Mouse (Mus musculus): ENCODE results near the gene Rtbdn.
"Not testable (repeated sequence)": the region's sequence is repeated elsewhere in the genome, so short reads cannot be mapped to it uniquely, and the experiment has no call there.

Rtbdn gene

GRCm38 (mm10) chr8:84946528-84947240, at the start of gene Rtbdn:
Gene Rtbdn (plus strand): TSS chr8:84946991.
- in situ Hi-C loops (cut with MboI, MseI), result no loop called here

GRCm38 (mm10) chr8:84901071-84901470, 45.7 kb upstream of the Rtbdn start:
- in situ Hi-C loops (cut with MboI, MseI), result loop anchor here (5.0 kb wide), 1 partner anchor 54 kb away; the partner anchor contains the start of gene Calr

- in situ Hi-C loops (cut with MboI, MseI), result loop anchor here (5.0 kb wide), 1 partner anchor 54 kb away; the partner anchor contains the start of gene Calr
These were observed 45.0 kb upstream of the Rtbdn start, which contains the start of gene Klf1 for GRCm38 (mm10) chr8:84901752-84902151. Gene Klf1 (plus strand): TSS chr8:84901928.

- in situ Hi-C loops (cut with MboI, MseI), result loop anchor here (5.0 kb wide), 1 partner anchor 55 kb away; the partner anchor contains the start of gene Calr
These were observed 44.3 kb upstream of the Rtbdn start for GRCm38 (mm10) chr8:84902367-84902919.

GRCm38 (mm10) chr8:84902920-84903661, 43.7 kb upstream of the Rtbdn start:
- in situ Hi-C loops (cut with MboI, MseI), result loop anchor here (5.0 kb wide), 1 partner anchor 56 kb away; the partner anchor contains the start of gene Calr

- in situ Hi-C loops (cut with MboI, MseI), result loop anchor here (5.0 kb wide), 1 partner anchor 57 kb away; the partner anchor contains the start of gene Calr
These were observed 42.4 kb upstream of the Rtbdn start for GRCm38 (mm10) chr8:84904351-84904750.

- in situ Hi-C loops (cut with MboI, MseI), result no loop called here
These were observed 39.8 kb upstream of the Rtbdn start for GRCm38 (mm10) chr8:84907037-84907436.

- in situ Hi-C loops (cut with MboI, MseI), result no loop called here
These were observed 39.3 kb upstream of the Rtbdn start for GRCm38 (mm10) chr8:84907493-84907892.

GRCm38 (mm10) chr8:84907979-84908378, 38.8 kb upstream of the Rtbdn start:
- in situ Hi-C loops (cut with MboI, MseI), result not testable (repeated sequence)

- in situ Hi-C loops (cut with MboI, MseI), result no loop called here
These were observed 38.2 kb upstream of the Rtbdn start, which contains the start of gene Dnase2a for GRCm38 (mm10) chr8:84908421-84909161. Gene Dnase2a (plus strand): TSS chr8:84908560.

- in situ Hi-C loops (cut with MboI, MseI), result no loop called here
These were observed 37.5 kb upstream of the Rtbdn start for GRCm38 (mm10) chr8:84909162-84909767.

- in situ Hi-C loops (cut with MboI, MseI), result no loop called here
These were observed 36.8 kb upstream of the Rtbdn start for GRCm38 (mm10) chr8:84909949-84910348.

- in situ Hi-C loops (cut with MboI, MseI), result no loop called here
These were observed 36.2 kb upstream of the Rtbdn start for GRCm38 (mm10) chr8:84910551-84910950.

GRCm38 (mm10) chr8:84911854-84912253, 34.9 kb upstream of the Rtbdn start:
- in situ Hi-C loops (cut with MboI, MseI), result no loop called here

- in situ Hi-C loops (cut with MboI, MseI), result no loop called here
These were observed 34.4 kb upstream of the Rtbdn start for GRCm38 (mm10) chr8:84912391-84912790.

- in situ Hi-C loops (cut with MboI, MseI), result no loop called here
These were observed 33.8 kb upstream of the Rtbdn start for GRCm38 (mm10) chr8:84912895-84913501.

GRCm38 (mm10) chr8:84913502-84913900, 33.3 kb upstream of the Rtbdn start:
- in situ Hi-C loops (cut with MboI, MseI), result no loop called here

GRCm38 (mm10) chr8:84913960-84914359, 32.8 kb upstream of the Rtbdn start:
- in situ Hi-C loops (cut with MboI, MseI), result no loop called here

GRCm38 (mm10) chr8:84915269-84915668, 31.5 kb upstream of the Rtbdn start:
- in situ Hi-C loops (cut with MboI, MseI), result no loop called here

GRCm38 (mm10) chr8:84917781-84918180, 29.0 kb upstream of the Rtbdn start:
- in situ Hi-C loops (cut with MboI, MseI), result no loop called here

GRCm38 (mm10) chr8:84918646-84919045, 28.1 kb upstream of the Rtbdn start:
- in situ Hi-C loops (cut with MboI, MseI), result no loop called here

Data from regulatory T cell (primary cell).